Mouse (Mus musculus): Measurements from ENCODE around the gene Trpm3. TPM values are rescaled to one million over a fixed set of nuclear protein-coding genes. Genes with fewer than 3 reads are reported as not detected.

Trpm3 gene
- polyA plus RNA-seq, 1 experiment = not detected

GRCm38 (mm10) chr19:22803396-22803795 lies 664.5 kb downstream of the Trpm3 start:
- Histone ChIP-seq H3K4me3 (replicated peaks) (no peak overlapping the region), H3K9me3 (no peaks in the 10 kb centered on the region; the same call in 1 of the 2 replicates), H3K4me1 (no peaks in the 10 kb centered on the region), H3K27me3 (replicated peaks) (no peaks in the 10 kb centered on the region), H3K36me3 (replicated peaks; ENCODE audit: low read length) (no peaks in the 10 kb centered on the region)
- no peak for TF ChIP-seq FLI1 (IDR thresholded peaks at IDR 0.05; ENCODE audit: low read length)
- TF ChIP-seq GATA1 (IDR thresholded peaks at IDR 0.05; ENCODE audit: borderline replicate concordance, low read length) = no peak

GRCm38 (mm10) chr19:22804311-22804710 lies 665.5 kb downstream of the Trpm3 start:
- no peaks in the 10 kb centered on the region for H3K4me1 ChIP-seq
- H3K9me3 ChIP-seq = no peaks in the 10 kb centered on the region; the same call in 1 of the 2 replicates
- H3K27me3 ChIP-seq (replicated peaks) = no peaks in the 10 kb centered on the region
- H3K36me3 ChIP-seq (replicated peaks; ENCODE audit: low read length) = no peaks in the 10 kb centered on the region
- no peak overlapping the region for H3K4me3 ChIP-seq (replicated peaks)
- TF ChIP-seq GATA1 (IDR thresholded peaks at IDR 0.05; ENCODE audit: borderline replicate concordance, low read length) = no peak
- TF ChIP-seq FLI1 (IDR thresholded peaks at IDR 0.05; ENCODE audit: low read length) = no peak

- Histone ChIP-seq H3K9me3 (no peaks in the 10 kb centered on the region), H3K36me3 (replicated peaks; ENCODE audit: low read length) (no peaks in the 10 kb centered on the region), H3K4me3 (replicated peaks) (no peak overlapping the region), H3K4me1 (no peaks in the 10 kb centered on the region), H3K27me3 (replicated peaks) (no peaks in the 10 kb centered on the region)
- TF ChIP-seq GATA1 (IDR thresholded peaks at IDR 0.05; ENCODE audit: borderline replicate concordance, low read length) = no peak
- no peak for TF ChIP-seq FLI1 (IDR thresholded peaks at IDR 0.05; ENCODE audit: low read length)
Measured at GRCm38 (mm10) chr19:22810247-22810646, 671.4 kb downstream of the Trpm3 start.

GRCm38 (mm10) chr19:22821741-22822140 lies 682.9 kb downstream of the Trpm3 start:
- no peak overlapping the region for H3K4me3 ChIP-seq (replicated peaks)
- H3K9me3 ChIP-seq = peaks cover 8% of the 10 kb centered on the region
- no peaks in the 10 kb centered on the region for H3K4me1 ChIP-seq
- no peaks in the 10 kb centered on the region for H3K36me3 ChIP-seq (replicated peaks; ENCODE audit: low read length)
- no peaks in the 10 kb centered on the region for H3K27me3 ChIP-seq (replicated peaks)
- no peak for TF ChIP-seq FLI1 (IDR thresholded peaks at IDR 0.05; ENCODE audit: low read length)
- TF ChIP-seq GATA1 (IDR thresholded peaks at IDR 0.05; ENCODE audit: borderline replicate concordance, low read length) = no peak

- H3K27me3 ChIP-seq (replicated peaks) = no peaks in the 10 kb centered on the region
- TF ChIP-seq GATA1 (IDR thresholded peaks at IDR 0.05; ENCODE audit: borderline replicate concordance, low read length) = no peak
- TF ChIP-seq FLI1 (IDR thresholded peaks at IDR 0.05; ENCODE audit: low read length) = no peak
- H3K36me3 ChIP-seq (replicated peaks; ENCODE audit: low read length) = no peaks in the 10 kb centered on the region
- peaks cover 8% of the 10 kb centered on the region for H3K9me3 ChIP-seq
- H3K4me1 ChIP-seq = no peaks in the 10 kb centered on the region
- H3K4me3 ChIP-seq (replicated peaks) = no peak overlapping the region
Measured at GRCm38 (mm10) chr19:22823491-22823981, 684.7 kb downstream of the Trpm3 start.

GRCm38 (mm10) chr19:22825812-22826211 lies 687.0 kb downstream of the Trpm3 start:
- no peak for TF ChIP-seq FLI1 (IDR thresholded peaks at IDR 0.05; ENCODE audit: low read length)
- no peak for TF ChIP-seq GATA1 (IDR thresholded peaks at IDR 0.05; ENCODE audit: borderline replicate concordance, low read length)

GRCm38 (mm10) chr19:22828198-22828742 lies 689.4 kb downstream of the Trpm3 start:
- Histone ChIP-seq H3K4me3 (replicated peaks) (no peak overlapping the region), H3K36me3 (replicated peaks; ENCODE audit: low read length) (no peaks in the 10 kb centered on the region), H3K9me3 (no peaks in the 10 kb centered on the region), H3K4me1 (no peaks in the 10 kb centered on the region), H3K27me3 (replicated peaks) (no peaks in the 10 kb centered on the region)
- no peak for TF ChIP-seq GATA1 (IDR thresholded peaks at IDR 0.05; ENCODE audit: borderline replicate concordance, low read length)

More at GRCm38 (mm10) chr19:22825812-22826211, 687.0 kb downstream of the Trpm3 start:
- no peaks in the 10 kb centered on the region for H3K27me3 ChIP-seq (replicated peaks)
- no peak overlapping the region for H3K4me3 ChIP-seq (replicated peaks)
- no peaks in the 10 kb centered on the region for H3K4me1 ChIP-seq
- H3K36me3 ChIP-seq (replicated peaks; ENCODE audit: low read length) = no peaks in the 10 kb centered on the region
- peaks cover 8% of the 10 kb centered on the region for H3K9me3 ChIP-seq

- TF ChIP-seq FLI1 (IDR thresholded peaks at IDR 0.05; ENCODE audit: low read length) (no peak), GATA1 (IDR thresholded peaks at IDR 0.05; ENCODE audit: borderline replicate concordance, low read length) (no peak)
- Histone ChIP-seq H3K27me3 (replicated peaks) (no peaks in the 10 kb centered on the region), H3K9me3 (no peaks in the 10 kb centered on the region), H3K36me3 (replicated peaks; ENCODE audit: low read length) (no peaks in the 10 kb centered on the region), H3K4me3 (replicated peaks) (no peak overlapping the region), H3K4me1 (no peaks in the 10 kb centered on the region)
Measured at GRCm38 (mm10) chr19:22841081-22842040, 702.5 kb downstream of the Trpm3 start.

GRCm38 (mm10) chr19:22842697-22843096 lies 703.9 kb downstream of the Trpm3 start:
- H3K36me3 ChIP-seq (replicated peaks; ENCODE audit: low read length) = no peaks in the 10 kb centered on the region
- H3K9me3 ChIP-seq = no peaks in the 10 kb centered on the region
- H3K4me1 ChIP-seq = no peaks in the 10 kb centered on the region
- no peaks in the 10 kb centered on the region for H3K27me3 ChIP-seq (replicated peaks)
- TF ChIP-seq GATA1 (IDR thresholded peaks at IDR 0.05; ENCODE audit: borderline replicate concordance, low read length) (no peak), FLI1 (IDR thresholded peaks at IDR 0.05; ENCODE audit: low read length) (no peak)
- no peak overlapping the region for H3K4me3 ChIP-seq (replicated peaks)

GRCm38 (mm10) chr19:22847696-22848095 lies 708.9 kb downstream of the Trpm3 start:
- no peak for TF ChIP-seq FLI1 (IDR thresholded peaks at IDR 0.05; ENCODE audit: low read length)
- no peak for TF ChIP-seq GATA1 (IDR thresholded peaks at IDR 0.05; ENCODE audit: borderline replicate concordance, low read length)
- no peaks in the 10 kb centered on the region for H3K36me3 ChIP-seq (replicated peaks; ENCODE audit: low read length)
- no peak overlapping the region for H3K4me3 ChIP-seq (replicated peaks)
- H3K4me1 ChIP-seq = no peaks in the 10 kb centered on the region
- no peaks in the 10 kb centered on the region for H3K9me3 ChIP-seq
- no peaks in the 10 kb centered on the region for H3K27me3 ChIP-seq (replicated peaks)
